ENCODE assay signal across 12 mouse cellular contexts in genomic region chr19:57138045-57138444, GRCm38 (mm10).
A peak's percentile ranks its signal among the peaks of the same experiment; 100 is the strongest.
DNase-seq lines count a peak whose midpoint lies in the region; ATAC-seq and TF ChIP-seq lines count a peak whose summit lies in the region.
"Had no signal": no experiment of that assay in that cellular context is flagged by ENCODE, and none has a peak within 500 bp of the region (broad histone marks: within the 10 kb centered on the region; RNA-seq: fewer than 3 reads in every experiment).

No protein-coding gene starts in this region.

- H3K27me3 ChIP-seq in intestine, postnatal 0 days (replicated peaks; ENCODE audit: control insufficient read depth, insufficient read depth, low read length) = no peaks in the 10 kb centered on the region
- H3K27me3 ChIP-seq in intestine, embryonic 16.5 days (replicated peaks; ENCODE audit: control insufficient read depth, insufficient read depth, low read length) = no peaks in the 10 kb centered on the region
- H3K27me3 ChIP-seq: kidney, embryonic 15.5 days had no signal

- no peak overlapping the region for H3K4me3 ChIP-seq in intestine, postnatal 0 days (ENCODE audit: low read depth, low read length)
- H3K4me3 ChIP-seq in intestine, embryonic 16.5 days (ENCODE audit: low read length) = no peak overlapping the region
- H3K4me3 ChIP-seq: kidney, embryonic 15.5 days had no signal

- no peak overlapping the region for H3K27ac ChIP-seq in intestine, postnatal 0 days (ENCODE audit: low read depth, low read length)
- H3K27ac ChIP-seq in intestine, embryonic 16.5 days (ENCODE audit: low read length) = no peak overlapping the region
- H3K27ac ChIP-seq: kidney, embryonic 15.5 days had no signal

- no peak overlapping the region for H3K4me2 ChIP-seq in intestine, postnatal 0 days (replicated peaks; ENCODE audit: low read depth)
- no peak overlapping the region for H3K4me2 ChIP-seq in intestine, embryonic 16.5 days (ENCODE audit: low read depth, low read length)
- H3K4me2 ChIP-seq: kidney, embryonic 15.5 days had no signal

- H3K4me1 ChIP-seq in intestine, postnatal 0 days (replicated peaks; ENCODE audit: control insufficient read depth, insufficient read depth, low read length) = no peaks in the 10 kb centered on the region
- H3K4me1 ChIP-seq in intestine, embryonic 16.5 days (ENCODE audit: control insufficient read depth, insufficient read depth, low read length) = peaks cover 12% of the 10 kb centered on the region

- ATAC-seq in intestine, postnatal 0 days = no peak
- no peak for ATAC-seq in intestine, embryonic 16.5 days

- H3K9ac ChIP-seq in intestine, postnatal 0 days (ENCODE audit: low read depth, low read length) = no peak overlapping the region
- no peak overlapping the region for H3K9ac ChIP-seq in intestine, embryonic 16.5 days (ENCODE audit: low read depth, low read length)
- H3K9ac ChIP-seq: kidney, embryonic 15.5 days had no signal

- H3K9me3 ChIP-seq in intestine, postnatal 0 days (ENCODE audit: control insufficient read depth) = no peaks in the 10 kb centered on the region
- H3K9me3 ChIP-seq in intestine, embryonic 16.5 days (ENCODE audit: control insufficient read depth, low read length) = no peaks in the 10 kb centered on the region
- H3K9me3 ChIP-seq: kidney, embryonic 15.5 days had no signal

- DNase-seq in embryo, embryonic 10.5 days (ENCODE audit: low spot score) = peak; percentile 51
- no peak for DNase-seq in embryo, embryonic 9.5 days (ENCODE audit: extremely low spot score)
- DNase-seq in 416B (ENCODE audit: low read depth) = peak; percentile 64
- DNase-seq in brain, adult 2 months (ENCODE audit: low read depth, low spot score) = peak; percentile 68
- no peak for DNase-seq in right cerebral cortex, postnatal 10 days (ENCODE audit: low spot score in 2 of 2)
- no peak for DNase-seq in frontal cortex, adult 2 months (ENCODE audit: extremely low spot score in 1 of 2, low spot score in 1 of 2)
- DNase-seq: cerebellum, adult 11 months; heart, postnatal 10 days; lung, adult 2 months had no signal

- H3K36me3 ChIP-seq in intestine, postnatal 0 days (ENCODE audit: control insufficient read depth, insufficient read depth) = peaks cover 2% of the 10 kb centered on the region; the same call in 1 of the 2 replicates
- no peaks in the 10 kb centered on the region for H3K36me3 ChIP-seq in intestine, embryonic 16.5 days (ENCODE audit: control insufficient read depth, insufficient read depth, low read length)
- H3K36me3 ChIP-seq: kidney, embryonic 15.5 days had no signal

- TF ChIP-seq CTCF in intestine, postnatal 0 days (IDR thresholded peaks at IDR 0.05; ENCODE audit: low read depth) = peak; percentile 58

Comparison
In these comparisons a context has a peak if more than half of its experiments do, and no peak if none do; other contexts are left out.
1. DNase-seq: peak in embryo, embryonic 10.5 days (single experiment), 416B (single experiment) and brain, adult 2 months (single experiment); none in embryo, embryonic 9.5 days (single experiment), right cerebral cortex, postnatal 10 days (0 of 2) and frontal cortex, adult 2 months (0 of 2).